Mouse (Mus musculus) testis, postnatal 10 days (tissue): ENCODE measurements around the gene Gm10322.
A peak's percentile ranks its signal among the peaks of the same experiment; 100 is the strongest.

Source experiments
- DNase-seq: peaks from one replicate; pipeline ENCODE4 v3.0.0; 2021; ENCODE audit warnings: low spot score

Gene Gm10322

GRCm38 (mm10) chr10:59602043-59602442, 13.8 kb upstream of the Gm10322 start:
- no peak for DNase-seq

DNA sequence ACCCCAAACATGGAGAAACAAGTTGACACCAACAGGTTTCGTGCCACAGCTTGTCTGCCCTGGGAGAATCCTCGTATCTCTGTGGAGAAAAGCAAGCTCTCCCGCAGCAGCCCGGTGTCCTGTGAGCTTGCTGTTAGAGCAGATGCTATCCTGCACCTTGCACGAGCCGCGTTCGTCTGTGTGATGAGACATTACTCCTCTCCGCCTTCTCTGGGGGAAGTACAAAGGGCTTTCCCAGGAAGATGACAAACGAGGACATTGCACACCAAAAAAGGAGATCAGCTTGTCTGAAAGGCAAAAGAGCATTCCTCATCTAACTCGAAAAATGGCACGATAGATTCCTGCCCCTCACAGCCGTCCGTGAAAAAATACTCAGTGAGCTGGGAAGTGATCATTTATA, 13.0 kb upstream of the Gm10322 start:
- no peak for DNase-seq

GRCm38 (mm10) chr10:59603843-59604242, 12.0 kb upstream of the Gm10322 start:
- DNase-seq, result no peak

DNA sequence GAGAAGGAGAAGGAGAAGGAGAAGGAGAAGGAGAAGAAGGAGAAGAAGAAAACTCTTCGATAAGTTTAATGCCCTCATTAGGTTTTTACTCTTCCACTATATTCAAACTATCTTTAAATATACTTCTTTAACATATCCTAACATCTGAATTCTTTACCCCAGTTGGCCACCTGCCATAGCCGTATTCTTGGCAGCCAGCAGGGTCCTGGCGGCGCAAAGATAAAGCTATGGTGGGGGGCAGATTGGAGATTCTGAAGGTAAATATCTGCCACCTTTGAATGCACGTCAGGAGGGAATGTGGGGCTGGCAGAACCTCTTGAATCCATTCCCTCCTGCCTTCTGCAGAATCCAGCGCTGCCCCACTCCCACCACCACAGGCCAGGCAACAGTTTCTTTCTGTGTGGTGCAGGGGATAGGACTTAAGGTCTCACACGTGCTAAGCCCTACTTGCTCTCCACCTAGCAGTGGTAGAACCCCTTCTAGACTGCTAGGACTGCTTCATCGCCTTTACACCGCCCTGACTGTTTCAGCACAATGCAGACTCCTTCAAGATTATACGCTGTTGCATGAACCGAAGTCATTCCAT, 10.9 kb upstream of the Gm10322 start:
- no peak for DNase-seq

- no peak for DNase-seq
Observed at GRCm38 (mm10) chr10:59613276-59613675, 2.6 kb upstream of the Gm10322 start.

GRCm38 (mm10) chr10:59614141-59614540, 1.7 kb upstream of the Gm10322 start:
- no peak for DNase-seq

GRCm38 (mm10) chr10:59615411-59615810, 452 bp upstream of the Gm10322 start:
- no peak for DNase-seq

GRCm38 (mm10) chr10:59616522-59616921, 659 bp downstream of the Gm10322 start, which contains the start of gene Mcu:
Gene Mcu, minus strand, starts transcription at chr10:59616692.
- peak; percentile 97 for DNase-seq

GRCm38 (mm10) chr10:59617776-59618175, 1.9 kb downstream of the Gm10322 start:
- no peak for DNase-seq

- DNase-seq, result no peak
Observed at GRCm38 (mm10) chr10:59621355-59621754, 5.5 kb downstream of the Gm10322 start.

DNA sequence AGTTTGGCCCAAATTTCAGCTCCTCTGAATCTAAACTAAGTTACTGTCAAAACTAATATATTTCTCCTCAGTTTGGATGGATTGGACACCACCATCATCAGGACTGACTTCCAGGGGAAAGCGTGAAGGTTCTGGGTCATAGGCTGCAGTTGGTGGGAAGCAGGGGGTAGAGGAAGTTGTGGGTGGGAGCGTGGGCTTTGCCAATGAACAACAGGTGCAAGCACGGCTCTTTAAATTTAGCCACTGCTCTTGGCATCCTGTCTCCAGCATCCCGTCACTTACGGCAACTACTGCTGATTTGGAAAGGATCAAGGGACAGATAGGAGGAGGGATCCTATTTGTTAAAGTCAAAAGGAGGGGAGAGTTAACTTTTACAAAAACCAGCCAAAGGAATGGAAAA, 7.6 kb downstream of the Gm10322 start:
- DNase-seq, result no peak

- no peak for DNase-seq
Observed at GRCm38 (mm10) chr10:59628641-59629505, 13.0 kb downstream of the Gm10322 start.

GRCm38 (mm10) chr10:59629506-59629782, 13.6 kb downstream of the Gm10322 start:
- no peak for DNase-seq

DNA sequence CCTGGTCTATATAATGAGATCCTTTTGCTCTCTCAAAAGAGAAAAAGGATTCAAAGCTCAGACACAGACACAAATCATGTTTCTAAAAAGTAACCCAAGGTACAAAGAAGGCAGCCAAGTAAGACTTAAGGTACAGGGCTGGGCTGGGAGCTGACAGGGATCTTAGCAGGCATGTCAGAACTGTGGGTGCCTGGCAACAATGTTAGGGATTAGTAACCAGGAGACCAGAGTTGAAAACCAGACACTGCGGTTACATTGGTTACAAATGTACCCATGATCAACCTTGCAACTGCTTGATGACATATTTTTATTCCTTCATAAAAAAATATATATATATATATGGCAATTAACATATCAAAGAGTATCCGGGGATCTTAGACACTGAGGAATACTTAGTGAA, 20.2 kb downstream of the Gm10322 start:
- DNase-seq, result no peak

GRCm38 (mm10) chr10:59636751-59637533, 21.1 kb downstream of the Gm10322 start:
- DNase-seq, result no peak

- DNase-seq, result no peak
Observed at GRCm38 (mm10) chr10:59637596-59638124, 21.8 kb downstream of the Gm10322 start.

DNA sequence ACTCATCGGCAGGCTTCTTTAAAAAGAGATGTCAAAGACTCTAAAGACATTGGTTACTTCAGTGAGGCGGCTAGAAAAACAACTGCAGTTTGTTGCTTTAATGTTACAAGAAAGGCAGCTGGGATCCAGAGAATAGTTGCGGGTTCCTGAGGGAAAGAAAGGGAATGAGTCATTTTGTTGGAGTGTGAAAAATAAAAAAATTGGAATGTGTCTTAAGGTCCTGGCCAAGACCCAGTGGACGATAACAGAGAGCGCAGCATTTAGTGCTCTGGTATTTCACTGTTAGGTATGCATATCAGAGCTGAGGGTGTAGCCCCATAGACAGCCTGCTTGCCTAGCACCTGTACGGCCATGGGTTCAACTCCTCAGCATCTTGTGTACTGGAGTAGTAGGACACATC, 22.7 kb downstream of the Gm10322 start:
- no peak for DNase-seq

DNA sequence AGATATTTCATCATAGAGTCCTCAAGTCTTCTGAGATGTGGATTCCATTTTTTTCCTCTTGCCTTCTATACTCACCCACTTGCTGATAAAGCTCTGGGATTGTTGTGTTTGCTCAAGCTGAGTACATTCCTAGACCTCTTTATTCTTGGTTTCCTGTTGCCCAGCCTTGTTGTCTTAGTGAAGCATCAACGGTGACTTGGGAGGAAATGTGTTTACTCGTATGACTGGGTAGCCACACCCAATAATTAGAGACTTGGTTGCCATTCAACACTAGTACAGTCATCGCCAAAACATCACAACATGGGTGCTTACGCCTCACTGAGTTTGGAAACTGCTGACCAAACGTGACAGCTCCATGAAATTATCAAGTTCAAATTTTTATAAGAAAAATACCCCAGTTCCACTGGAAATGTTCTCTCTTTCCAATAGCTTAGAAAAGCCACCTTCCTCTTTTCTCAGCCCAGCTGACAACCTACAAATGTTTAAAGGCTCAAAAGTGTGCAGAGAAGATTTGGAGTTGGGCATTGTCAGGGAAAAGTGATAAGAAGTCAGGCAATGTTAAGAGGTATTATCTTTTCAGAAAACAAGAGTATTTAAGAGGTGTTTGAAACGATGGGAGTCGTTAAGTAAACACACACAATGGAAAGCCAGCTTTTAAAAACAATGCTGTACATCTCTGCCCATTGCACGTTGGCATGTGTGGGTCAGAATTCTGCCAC, 27.0 kb downstream of the Gm10322 start:
- DNase-seq, result no peak

- no peak for DNase-seq
Observed at GRCm38 (mm10) chr10:59643645-59644044, 27.8 kb downstream of the Gm10322 start.

DNA sequence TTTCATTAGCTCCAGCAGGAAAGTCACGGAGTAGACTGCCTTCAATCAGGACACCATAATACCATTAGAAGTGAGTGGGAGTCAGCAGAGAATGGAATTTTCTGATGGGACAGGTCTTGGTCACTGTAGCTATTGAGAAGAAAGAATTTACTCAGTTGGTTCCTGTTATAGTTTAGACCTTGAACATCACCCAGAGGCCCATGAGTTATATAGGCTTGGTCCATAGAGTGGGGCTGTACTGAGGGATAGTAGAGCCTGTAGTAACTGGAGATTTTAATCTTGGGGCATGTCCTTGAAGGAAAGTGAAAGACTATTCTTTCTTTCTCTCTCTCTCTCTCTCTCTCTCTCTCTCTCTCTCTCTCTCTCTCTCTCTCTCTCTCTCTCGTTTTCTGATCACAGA, 28.8 kb downstream of the Gm10322 start:
- DNase-seq, result no peak

GRCm38 (mm10) chr10:59645153-59645552, 29.3 kb downstream of the Gm10322 start:
- no peak for DNase-seq

DNA sequence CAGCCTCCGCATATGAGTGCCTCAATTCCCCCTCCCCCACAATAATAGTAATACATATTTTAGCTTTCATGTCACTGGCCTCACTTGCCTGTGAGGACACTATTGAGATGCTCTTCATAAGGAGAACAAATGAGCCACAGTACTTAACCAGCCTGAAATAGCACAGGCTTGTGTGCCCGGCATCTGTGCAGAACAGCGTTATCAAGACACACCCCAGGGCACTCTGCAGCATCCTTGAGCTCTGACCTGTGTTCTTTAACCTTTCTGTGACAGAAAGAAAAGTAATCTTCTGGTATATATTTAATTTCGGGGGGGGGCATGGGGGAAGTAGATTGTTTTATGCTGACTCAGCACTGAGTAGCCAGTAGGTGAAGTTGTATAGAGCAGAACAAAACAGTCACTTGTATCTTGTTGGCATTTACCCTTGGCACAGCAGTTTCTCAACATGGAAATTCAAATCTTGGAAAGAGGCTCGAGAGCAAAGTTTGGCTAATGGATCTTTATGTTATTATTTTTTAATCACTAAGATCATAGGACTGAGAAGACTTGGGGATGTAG, 31.0 kb downstream of the Gm10322 start:
- no peak for DNase-seq
